Mouse (Mus musculus) neural tube, embryonic 14.5 days (tissue): ENCODE measurements around the gene Lyrm7. TPM values are rescaled to one million over a fixed set of nuclear protein-coding genes. Genes with fewer than 3 reads are reported as not detected.

Experiments
- ATAC-seq: fragments of 200-750 bp; cut with Nextera tagmentation; 2 replicates; pipeline ENCODE4 v1.8.0; 2017; ENCODE audit warnings: low read depth, mild to moderate bottlenecking, moderate TSS enrichment, moderate library complexity
- H3K27ac ChIP-seq: fragments of 300-500 bp; sonication (generic); 2 replicates; pipeline ENCODE4 v1.5.1; 2014; ENCODE audit warnings: low read depth, mild to moderate bottlenecking, control low read depth, low read length, moderate library complexity, mixed read lengths
- H3K27me3 ChIP-seq: fragments of 300-500 bp; sonication (generic); 2 replicates; pipeline ENCODE4 v1.6.1; 2014; ENCODE audit warnings: low read length; ENCODE audit not compliant: control insufficient read depth, insufficient read depth
- H3K36me3 ChIP-seq: fragments of 300-500 bp; sonication (generic); 2 replicates; pipeline ENCODE4 v1.6.1; 2014; ENCODE audit warnings: low read length, mixed read lengths; ENCODE audit not compliant: control insufficient read depth, insufficient read depth
- H3K4me1 ChIP-seq: fragments of 300-500 bp; sonication (generic); 2 replicates; pipeline ENCODE4 v1.6.1; 2014; ENCODE audit warnings: low read length; ENCODE audit not compliant: control insufficient read depth, insufficient read depth
- H3K4me2 ChIP-seq: fragments of 300-500 bp; sonication (generic); 2 replicates; pipeline ENCODE4 v1.6.1; 2014; ENCODE audit warnings: mild to moderate bottlenecking, low read depth, low read length, control low read depth
- H3K4me3 ChIP-seq: fragments of 300-500 bp; sonication (generic); 2 replicates; pipeline ENCODE4 v1.5.1; 2014; ENCODE audit warnings: low read depth, low read length, control low read depth, mixed read lengths
- H3K9ac ChIP-seq: fragments of 300-500 bp; sonication (generic); replicated peaks from 2 replicates; pipeline ENCODE4 v1.6.1; 2014; ENCODE audit warnings: low read depth, mild to moderate bottlenecking, control low read depth, low read length, mixed read lengths
- H3K9me3 ChIP-seq: fragments of 300-500 bp; sonication (generic); 2 replicates; pipeline ENCODE4 v1.6.1; 2016; ENCODE audit warnings: low read length; ENCODE audit not compliant: control insufficient read depth
- WGBS: fragments of 180-500 bp; shearing (Covaris S2); extraction: QIAGEN DNeasy Blood & Tissue Kit; methylation state at CpG from one replicate; pipeline ENCODE4 v1.1.7; 2014; 5-methylcytosine and 5-hydroxymethylcytosine counted together
- polyA plus RNA-seq: library from polyadenylated mRNA; unstranded; fragments of >200 nt; fragmentation: Nextera tagmentation; extraction: Ambion mirVana; gene quantifications from 2 replicates; pipeline ENCODE4 v1.2.1, GENCODE M21; 2014

The Lyrm7 gene
- polyA plus RNA-seq, result 12.1 and 16.5 TPM in 2 replicates

DNA sequence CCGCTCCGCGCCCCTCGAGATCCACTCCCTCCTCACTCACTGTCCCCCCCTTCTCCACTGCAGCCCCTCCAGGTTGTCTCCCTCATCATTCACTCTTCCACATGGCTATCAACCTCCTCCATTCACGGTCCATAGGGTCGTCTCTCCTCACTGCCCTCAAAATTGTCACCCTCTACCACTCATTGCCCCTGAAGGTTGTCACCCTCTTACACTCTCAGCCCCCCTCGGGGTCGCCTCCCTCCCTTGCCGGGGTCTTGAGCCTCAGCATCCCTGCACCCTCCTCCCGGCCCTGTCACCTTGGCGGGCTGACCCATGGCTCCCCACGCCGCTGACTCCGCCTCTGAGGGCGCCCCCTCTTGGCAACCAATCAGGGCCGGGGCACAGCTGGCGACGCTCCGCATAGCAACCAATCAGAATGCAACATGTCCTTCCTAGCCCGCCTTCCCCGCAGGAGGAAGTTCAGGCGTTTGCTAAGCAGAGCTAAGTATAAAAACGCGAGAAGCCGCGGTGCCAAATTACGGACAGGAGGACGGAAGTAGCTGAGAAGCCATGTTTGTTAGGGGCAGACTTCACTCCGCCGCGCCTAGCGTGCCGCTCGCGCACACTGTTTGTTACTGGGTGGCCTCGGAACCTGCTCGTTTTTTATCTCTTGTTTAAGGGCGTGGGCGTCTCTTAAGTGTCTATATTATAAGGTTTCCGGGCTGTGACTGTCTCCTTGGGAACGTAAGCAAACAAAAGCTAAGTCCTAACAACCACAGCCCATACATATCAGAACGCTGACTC lies at the start of gene Lyrm7:
Gene Lyrm7, minus strand, starts transcription at position 661 of the 783 bp plus-strand sequence.
- no peaks in the 10 kb centered on the region for H3K9me3 ChIP-seq
- ATAC-seq, result peak; percentile 96
- peak within 1 kb of the TSS; percentile 55 for H3K4me2 ChIP-seq
- no peaks in the 10 kb centered on the region for H3K36me3 ChIP-seq
- peak within 1 kb of the TSS; percentile 69 for H3K9ac ChIP-seq
- peaks cover 8% of the 10 kb centered on the region for H3K4me1 ChIP-seq
- H3K4me3 ChIP-seq, result peak within 1 kb of the TSS; percentile 52
- H3K27ac ChIP-seq, result peak within 1 kb of the TSS; percentile 86
- WGBS, result 0% methylated on average over 42 of the region's 42 CpGs
- H3K27me3 ChIP-seq, result no peaks in the 10 kb centered on the region

DNA sequence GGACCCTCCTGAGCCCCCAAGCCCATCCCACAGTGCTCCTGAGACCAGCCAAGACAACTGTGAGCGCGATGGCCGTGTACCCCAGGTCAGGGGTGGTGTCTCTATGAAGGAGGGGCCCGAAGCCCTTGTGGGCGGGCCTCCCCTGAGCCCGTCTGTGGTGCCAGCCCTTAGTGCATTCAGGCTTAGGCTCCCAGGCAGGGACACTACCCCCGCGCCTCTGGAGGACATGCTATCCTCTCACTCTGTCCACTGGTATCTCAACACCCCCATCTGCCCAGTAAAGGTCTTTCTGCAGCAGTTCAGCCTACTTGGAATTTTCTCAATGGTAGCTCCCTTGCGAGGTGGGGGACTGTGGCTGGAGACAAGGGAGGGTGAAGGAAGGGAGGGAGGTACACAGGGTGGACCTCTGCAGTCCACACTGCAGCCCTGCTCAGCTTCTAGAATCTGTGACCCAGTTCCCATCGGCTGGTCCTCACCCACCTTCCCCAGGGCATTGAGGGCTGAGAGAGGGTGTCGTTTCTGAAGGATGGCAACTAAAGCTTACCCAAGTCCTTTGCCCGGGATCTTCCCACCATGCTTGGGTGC lies 49.5 kb upstream of the Lyrm7 start:
- H3K36me3 ChIP-seq, result peaks cover 16% of the 10 kb centered on the region; the same call in 1 of the 2 replicates
- no peaks in the 10 kb centered on the region for H3K4me1 ChIP-seq
- WGBS, result 91% methylated on average over 12 of the region's 12 CpGs
- H3K4me3 ChIP-seq, result no peak overlapping the region
- no peak overlapping the region for H3K9ac ChIP-seq
- H3K9me3 ChIP-seq, result no peaks in the 10 kb centered on the region
- H3K27ac ChIP-seq, result no peak overlapping the region
- no peak overlapping the region for H3K4me2 ChIP-seq
- no peak for ATAC-seq
- no peaks in the 10 kb centered on the region for H3K27me3 ChIP-seq

DNA sequence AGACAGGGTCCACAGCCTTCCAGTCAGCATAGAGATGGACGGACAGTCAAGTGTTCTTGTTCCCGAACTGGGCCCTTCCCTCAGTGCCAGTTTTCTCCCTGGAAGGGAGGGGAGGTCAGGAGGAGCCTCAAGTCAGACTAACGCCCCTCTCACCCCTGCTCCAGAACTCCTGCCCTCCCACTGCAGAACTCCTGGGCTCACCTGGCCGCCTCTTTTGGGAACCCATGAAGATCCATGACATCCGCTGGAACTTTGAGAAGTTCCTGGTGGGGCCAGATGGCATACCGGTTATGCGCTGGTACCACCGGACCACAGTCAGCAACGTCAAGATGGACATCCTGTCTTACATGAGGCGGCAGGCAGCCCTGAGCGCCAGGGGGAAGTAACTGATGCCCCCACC lies 48.6 kb upstream of the Lyrm7 start:
- H3K27ac ChIP-seq, result no peak overlapping the region
- H3K4me2 ChIP-seq, result no peak overlapping the region
- H3K9me3 ChIP-seq, result no peaks in the 10 kb centered on the region
- no peaks in the 10 kb centered on the region for H3K4me1 ChIP-seq
- no peak for ATAC-seq
- H3K9ac ChIP-seq, result no peak overlapping the region
- H3K36me3 ChIP-seq, result 0 out of 2 replicates have a peak, but pooled peaks cover 11% of the 10 kb centered on the region
- 98% methylated on average over 11 of the region's 11 CpGs for WGBS
- no peaks in the 10 kb centered on the region for H3K27me3 ChIP-seq
- no peak overlapping the region for H3K4me3 ChIP-seq

DNA sequence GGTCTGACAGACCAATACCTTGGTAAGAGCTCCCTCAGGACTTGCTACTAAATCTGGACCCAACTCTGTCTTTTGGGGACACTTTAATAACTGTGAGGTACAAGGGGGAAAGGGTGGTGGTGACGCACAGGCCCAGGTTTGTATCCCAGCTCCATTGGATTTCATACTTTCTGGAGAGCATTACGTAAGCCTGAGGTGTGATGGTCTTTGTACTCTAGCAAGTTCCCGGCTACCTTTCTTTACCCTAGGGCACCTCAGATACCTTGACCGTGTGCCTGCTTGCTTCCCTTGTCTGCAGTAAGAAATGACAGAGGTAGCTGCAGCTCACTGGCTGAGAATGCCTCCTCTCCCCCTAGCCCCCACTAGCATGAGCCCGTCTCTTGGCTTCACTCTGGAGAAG lies 46.5 kb upstream of the Lyrm7 start:
- no peak for ATAC-seq
- WGBS, result 94% methylated on average over 5 of the region's 5 CpGs
- no peak overlapping the region for H3K27ac ChIP-seq
- H3K27me3 ChIP-seq, result no peaks in the 10 kb centered on the region
- H3K4me2 ChIP-seq, result no peak overlapping the region
- 0 out of 2 replicates have a peak, but pooled peaks cover 11% of the 10 kb centered on the region for H3K36me3 ChIP-seq
- H3K4me3 ChIP-seq, result no peak overlapping the region
- no peak overlapping the region for H3K9ac ChIP-seq
- no peaks in the 10 kb centered on the region for H3K4me1 ChIP-seq
- no peaks in the 10 kb centered on the region for H3K9me3 ChIP-seq

DNA sequence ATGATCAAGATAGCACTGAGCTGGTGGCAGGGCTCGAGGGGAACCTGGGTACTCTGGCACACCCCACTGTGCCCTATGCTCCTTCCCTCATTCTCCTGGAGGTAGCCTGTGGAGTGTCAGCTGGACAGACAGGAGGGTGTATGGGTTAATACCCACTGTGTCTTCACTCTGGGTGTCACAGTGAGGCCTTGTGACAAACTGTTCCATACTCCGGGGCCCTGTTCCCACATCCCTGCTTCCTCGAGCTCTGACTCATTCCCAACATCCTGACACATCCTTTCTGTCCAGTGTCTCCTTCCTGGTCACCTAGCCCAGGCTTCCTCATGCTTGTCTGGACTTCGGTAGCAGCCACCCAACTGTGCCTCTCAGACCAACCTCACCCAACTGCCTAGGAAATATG lies 45.8 kb upstream of the Lyrm7 start:
- no peak overlapping the region for H3K4me2 ChIP-seq
- 78% methylated on average over 4 of the region's 4 CpGs for WGBS
- H3K4me1 ChIP-seq, result no peaks in the 10 kb centered on the region
- no peak for ATAC-seq
- H3K9me3 ChIP-seq, result no peaks in the 10 kb centered on the region
- H3K4me3 ChIP-seq, result no peak overlapping the region
- no peak overlapping the region for H3K27ac ChIP-seq
- H3K27me3 ChIP-seq, result no peaks in the 10 kb centered on the region
- 0 out of 2 replicates have a peak, but pooled peaks cover 11% of the 10 kb centered on the region for H3K36me3 ChIP-seq
- H3K9ac ChIP-seq, result no peak overlapping the region

DNA sequence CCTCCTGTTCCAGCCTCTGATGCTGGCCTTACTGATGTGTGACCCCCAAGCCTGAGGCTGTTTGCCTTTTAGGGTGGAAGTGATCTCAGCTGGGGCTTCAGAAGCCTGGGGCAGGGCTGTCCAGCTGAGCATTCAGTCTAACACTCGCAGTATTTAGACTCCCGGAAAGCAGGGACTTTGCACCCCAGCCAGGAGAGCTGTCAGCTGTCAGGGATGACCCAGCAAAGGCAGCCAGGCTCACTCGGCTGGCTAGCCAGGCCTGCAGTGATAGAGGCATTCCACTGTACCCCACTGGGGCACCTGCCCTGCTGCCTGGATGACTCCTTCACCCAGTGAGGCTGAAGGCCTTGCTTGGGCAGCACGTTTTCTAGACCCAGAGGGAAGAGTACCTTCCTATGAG lies 45.2 kb upstream of the Lyrm7 start:
- 63% methylated on average over 4 of the region's 4 CpGs for WGBS
- H3K9ac ChIP-seq, result no peak overlapping the region
- no peak for ATAC-seq
- no peaks in the 10 kb centered on the region for H3K27me3 ChIP-seq
- H3K4me1 ChIP-seq, result no peaks in the 10 kb centered on the region
- H3K9me3 ChIP-seq, result no peaks in the 10 kb centered on the region
- no peak overlapping the region for H3K27ac ChIP-seq
- H3K4me2 ChIP-seq, result no peak overlapping the region
- H3K4me3 ChIP-seq, result no peak overlapping the region
- H3K36me3 ChIP-seq, result 0 out of 2 replicates have a peak, but pooled peaks cover 9% of the 10 kb centered on the region

DNA sequence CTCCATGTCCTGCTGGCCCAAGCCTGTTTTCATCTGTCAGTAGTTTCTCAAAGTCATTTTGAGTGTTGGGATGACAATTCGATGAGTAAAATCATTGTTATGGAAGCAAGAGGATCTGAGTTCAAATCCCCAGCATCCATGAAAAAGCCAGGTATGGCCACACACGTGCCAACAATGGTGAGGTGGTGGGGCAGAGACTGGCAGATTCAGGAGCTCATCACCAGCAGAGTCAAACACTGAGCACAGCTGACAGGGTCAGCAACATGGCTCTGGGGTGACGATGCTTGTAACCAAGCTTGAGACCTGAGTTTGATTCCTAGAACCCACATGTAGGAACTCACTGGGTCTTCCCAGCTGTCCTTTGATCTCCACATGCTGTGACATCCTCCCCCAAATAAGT lies 44.4 kb upstream of the Lyrm7 start:
- Histone ChIP-seq H3K9ac (no peak overlapping the region), H3K9me3 (no peaks in the 10 kb centered on the region), H3K27me3 (no peaks in the 10 kb centered on the region), H3K4me3 (no peak overlapping the region), H3K4me2 (no peak overlapping the region), H3K27ac (no peak overlapping the region), H3K4me1 (no peaks in the 10 kb centered on the region), H3K36me3 (0 out of 2 replicates have a peak, but pooled peaks cover 6% of the 10 kb centered on the region)
- 85% methylated on average over 3 of the region's 3 CpGs for WGBS
- ATAC-seq, result no peak

DNA sequence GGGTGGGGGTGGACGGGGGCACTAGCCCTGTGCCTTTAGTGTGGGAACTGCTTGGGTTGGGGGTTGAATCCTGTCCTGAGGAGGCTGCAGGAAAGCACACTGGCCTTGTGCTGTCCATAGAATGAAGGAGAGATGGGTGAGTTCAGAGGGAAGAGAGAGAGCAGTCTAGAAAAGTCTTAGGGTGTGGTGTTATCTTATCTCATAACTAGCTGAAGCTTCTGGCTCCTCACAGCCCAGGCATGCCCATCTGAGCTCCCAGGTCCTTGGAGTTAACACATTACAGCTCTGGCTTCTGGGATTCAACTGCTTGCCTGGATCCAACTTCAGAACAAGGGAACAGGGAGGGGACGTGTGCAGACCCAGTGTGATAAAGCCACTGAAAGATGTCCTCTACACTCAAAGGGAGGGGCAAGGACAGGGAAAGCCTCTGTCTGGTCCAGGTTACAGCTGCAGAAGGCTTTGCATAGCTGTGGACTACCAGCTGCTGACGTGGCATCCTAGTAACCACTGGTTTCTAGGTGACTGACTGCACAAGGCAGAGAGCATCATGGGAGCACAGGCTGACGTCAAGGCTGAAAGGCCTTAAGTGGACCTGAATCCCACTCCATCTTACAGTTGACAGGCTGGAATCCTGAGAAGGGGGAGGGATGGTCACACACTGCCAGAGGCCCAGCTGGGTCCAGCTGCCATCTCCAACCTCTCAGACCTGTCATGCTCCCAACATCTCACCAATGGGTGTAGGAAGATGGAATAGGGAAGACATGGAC lies 43.4 kb upstream of the Lyrm7 start:
- Histone ChIP-seq H3K9me3 (no peaks in the 10 kb centered on the region), H3K4me2 (no peak overlapping the region), H3K27ac (no peak overlapping the region), H3K9ac (no peak overlapping the region), H3K27me3 (no peaks in the 10 kb centered on the region), H3K4me3 (no peak overlapping the region), H3K36me3 (no peaks in the 10 kb centered on the region), H3K4me1 (no peaks in the 10 kb centered on the region)
- ATAC-seq, result no peak
- 33% methylated on average over 4 of the region's 4 CpGs for WGBS

DNA sequence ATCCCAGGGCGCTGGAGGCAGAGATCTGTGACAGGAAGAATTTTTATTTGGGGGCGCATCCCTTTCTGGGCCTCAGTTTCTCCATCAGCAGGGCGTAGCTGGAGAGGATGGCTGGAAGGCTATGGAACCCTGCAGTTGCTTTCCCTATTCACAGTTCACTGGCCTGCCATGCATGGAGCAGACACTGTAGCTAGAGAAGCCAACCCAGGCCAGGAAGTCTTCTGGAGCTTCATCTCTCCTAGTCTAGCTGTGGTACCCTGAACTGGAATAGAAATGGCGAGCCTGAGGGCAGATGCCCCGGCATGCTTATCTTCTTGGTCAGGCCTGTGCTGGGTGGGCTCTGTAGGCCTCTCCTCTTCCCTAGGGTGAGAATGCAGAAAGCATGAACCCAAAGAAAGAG lies 42.6 kb upstream of the Lyrm7 start:
- no peaks in the 10 kb centered on the region for H3K9me3 ChIP-seq
- H3K9ac ChIP-seq, result no peak overlapping the region
- H3K4me3 ChIP-seq, result peak overlapping the region; percentile 35
- 79% methylated on average over 5 of the region's 5 CpGs for WGBS
- H3K27ac ChIP-seq, result no peak overlapping the region
- H3K36me3 ChIP-seq, result no peaks in the 10 kb centered on the region
- H3K4me2 ChIP-seq, result peak overlapping the region; percentile 72
- ATAC-seq, result no peak
- no peaks in the 10 kb centered on the region for H3K27me3 ChIP-seq
- no peaks in the 10 kb centered on the region for H3K4me1 ChIP-seq
